Mouse (Mus musculus) hindlimb bud, embryonic 11.5 days (tissue): Measurements from ENCODE around the gene Cacna1d.

Experiments used
- DNase-seq: peaks from one replicate; pipeline ENCODE4 v3.0.0-alpha.2; 2012; ENCODE audit warnings: low read depth, low spot score; ENCODE audit errors: extremely low spot score

The Cacna1d gene

GRCm38 (mm10) chr14:30378306-30378705, 112.9 kb downstream of the Cacna1d start:
- DNase-seq, result no peak

DNA sequence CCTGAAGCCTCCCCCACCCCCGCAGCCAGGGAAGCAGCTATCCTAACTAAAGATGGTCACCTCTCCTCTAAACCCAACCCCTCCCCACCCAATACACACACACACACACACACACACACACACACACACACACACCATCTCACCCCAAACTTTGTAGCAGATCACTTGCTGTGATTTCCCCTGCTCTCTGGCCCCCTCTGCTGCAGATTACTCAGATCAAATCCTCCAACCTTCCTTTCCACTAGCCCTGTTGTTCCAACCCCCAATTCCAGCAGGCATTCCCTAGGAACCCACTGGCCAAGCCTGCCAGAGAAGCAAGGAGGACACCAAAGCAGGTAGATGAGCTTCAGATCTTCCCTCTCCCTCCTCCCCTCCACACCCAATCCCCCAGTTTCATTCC, 118.4 kb downstream of the Cacna1d start:
- no peak for DNase-seq

DNA sequence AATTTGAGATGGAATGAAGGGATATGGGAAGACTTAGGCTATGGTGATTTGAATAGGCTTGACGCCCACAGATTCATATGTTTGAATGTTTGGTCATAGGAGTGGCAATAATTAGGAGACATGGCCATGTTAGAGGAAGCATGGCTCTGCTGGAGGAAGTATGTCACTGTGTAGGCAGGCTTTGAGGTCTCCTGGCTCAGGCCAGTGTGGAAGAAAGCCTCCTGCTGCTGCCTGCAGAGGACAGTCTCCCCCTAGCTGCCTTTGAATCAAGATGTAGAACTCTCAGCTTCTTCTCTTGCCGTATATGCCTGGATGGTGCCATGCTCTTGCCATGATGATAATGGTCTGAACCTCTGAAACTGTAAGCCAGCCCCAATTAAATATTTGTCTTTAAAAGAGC, 120.2 kb downstream of the Cacna1d start:
- DNase-seq, result no peak

GRCm38 (mm10) chr14:30367074-30367473, 124.2 kb downstream of the Cacna1d start:
- no peak for DNase-seq

GRCm38 (mm10) chr14:30365866-30366265, 125.4 kb downstream of the Cacna1d start:
- no peak for DNase-seq

GRCm38 (mm10) chr14:30363487-30364167, 127.6 kb downstream of the Cacna1d start:
- no peak for DNase-seq

DNA sequence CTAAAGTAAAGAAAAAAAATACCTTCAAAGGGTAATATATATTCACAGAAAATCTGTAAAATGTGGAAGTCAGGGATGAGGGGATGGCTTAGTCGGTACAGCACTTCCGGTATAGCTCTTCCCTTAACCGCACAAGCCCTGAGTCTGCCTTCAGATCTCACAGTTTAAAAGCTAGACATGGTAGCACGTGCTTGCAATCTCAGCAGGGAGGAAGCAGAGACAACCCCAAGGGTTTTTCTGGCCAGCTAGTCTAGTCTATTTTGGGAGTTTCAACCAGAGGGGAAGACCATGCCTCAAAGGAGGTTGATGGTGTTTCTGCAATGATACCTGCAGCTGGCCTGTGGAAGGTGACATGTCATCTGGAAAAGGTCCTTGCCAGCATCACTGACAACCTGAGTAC, 128.9 kb downstream of the Cacna1d start:
- no peak for DNase-seq

DNA sequence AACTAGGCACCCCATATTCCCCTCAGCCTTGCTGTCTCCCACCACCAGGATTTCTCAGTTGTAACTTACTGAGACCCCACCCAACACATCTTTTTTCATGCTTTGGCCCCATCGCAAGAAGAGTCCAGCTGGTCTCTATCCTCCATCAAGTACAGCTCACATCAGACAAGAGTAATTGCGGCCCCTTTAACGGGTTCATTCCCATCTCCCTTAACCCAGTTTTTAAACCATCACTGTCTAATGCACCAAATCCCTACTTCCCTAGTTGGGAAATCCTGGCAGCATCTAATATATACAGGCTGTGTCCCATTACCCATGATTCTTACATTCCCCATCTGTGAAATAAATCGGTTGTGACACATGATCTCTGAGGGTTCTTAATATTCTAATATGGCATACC, 130.8 kb downstream of the Cacna1d start:
- no peak for DNase-seq

- DNase-seq, result no peak
Measured at GRCm38 (mm10) chr14:30360004-30360403, 131.3 kb downstream of the Cacna1d start.

DNA sequence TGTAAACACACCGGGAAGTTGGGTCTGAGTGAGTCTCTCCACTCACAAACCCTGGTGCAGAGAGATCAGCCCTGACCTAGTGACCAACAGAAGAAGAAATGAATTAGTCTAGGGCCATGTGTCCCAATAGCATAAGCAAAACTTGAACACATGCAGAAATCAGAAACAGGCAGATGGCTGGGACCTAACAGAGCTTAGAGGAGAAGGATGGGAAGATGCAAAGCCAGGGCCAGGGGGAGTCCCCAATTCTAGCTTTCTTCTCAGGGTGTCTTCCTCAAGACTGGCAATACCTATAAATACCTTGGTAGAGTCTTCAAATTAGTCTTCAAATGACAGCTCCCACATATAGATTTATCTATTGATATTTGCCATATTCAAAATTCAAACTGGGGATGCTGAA, 133.2 kb downstream of the Cacna1d start:
- no peak for DNase-seq

DNA sequence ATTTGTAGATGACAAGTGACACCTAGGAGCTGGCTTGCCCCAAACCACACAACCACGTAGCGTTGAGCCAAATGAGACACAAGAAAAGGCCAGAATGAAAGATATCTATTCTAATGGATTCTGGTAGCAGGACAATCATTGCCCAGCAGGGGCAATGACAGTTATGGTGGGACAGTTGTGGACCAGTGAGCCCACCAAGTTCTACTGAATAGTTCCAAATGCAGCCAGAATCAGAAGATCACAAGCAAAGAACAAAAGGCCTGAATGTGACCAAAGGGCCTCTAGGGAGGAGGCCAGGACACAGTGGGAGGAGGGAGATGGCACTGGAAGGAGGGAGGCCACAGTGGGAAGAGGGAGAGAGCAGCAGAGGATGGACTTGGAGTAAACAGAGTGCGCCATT, 134.8 kb downstream of the Cacna1d start:
- DNase-seq, result no peak

DNA sequence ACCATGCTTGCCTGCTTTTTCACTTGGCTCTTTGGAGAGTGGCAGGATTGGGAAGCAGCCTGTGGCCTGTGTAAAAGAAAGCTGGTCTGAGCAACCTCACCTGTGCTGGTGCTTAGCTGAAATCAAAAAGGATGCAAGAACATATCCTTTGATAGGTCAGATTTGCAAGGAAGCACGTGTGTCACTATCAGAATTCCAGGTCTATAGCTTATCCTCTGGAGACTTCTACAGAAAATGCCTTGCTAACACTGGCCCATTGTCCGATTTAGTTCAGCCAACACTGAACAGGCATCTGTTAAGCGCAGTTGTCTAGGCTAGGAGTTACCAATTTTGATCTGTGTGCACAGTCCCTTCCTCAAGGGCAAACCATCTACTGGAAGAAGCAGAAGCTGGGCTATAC, 136.5 kb downstream of the Cacna1d start:
- DNase-seq, result no peak

- no peak for DNase-seq
Measured at GRCm38 (mm10) chr14:30354127-30354463, 137.2 kb downstream of the Cacna1d start.

GRCm38 (mm10) chr14:30353291-30354126, 137.7 kb downstream of the Cacna1d start:
- DNase-seq, result no peak

DNA sequence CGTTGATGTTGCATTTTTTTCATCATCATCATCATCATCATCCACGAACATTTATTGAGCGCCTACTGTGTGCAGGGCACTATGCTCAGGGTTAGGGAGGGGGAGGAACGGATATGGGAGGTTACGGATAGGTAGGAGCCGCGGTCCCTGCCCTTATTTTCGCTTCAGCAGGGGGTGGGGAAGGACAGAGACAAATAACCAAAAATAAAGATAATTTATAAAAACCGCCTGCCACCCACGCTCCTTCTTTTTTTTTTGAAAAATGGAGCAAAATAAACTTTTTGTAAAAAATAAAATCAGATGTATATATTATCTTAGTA, 138.3 kb downstream of the Cacna1d start:
- no peak for DNase-seq

DNA sequence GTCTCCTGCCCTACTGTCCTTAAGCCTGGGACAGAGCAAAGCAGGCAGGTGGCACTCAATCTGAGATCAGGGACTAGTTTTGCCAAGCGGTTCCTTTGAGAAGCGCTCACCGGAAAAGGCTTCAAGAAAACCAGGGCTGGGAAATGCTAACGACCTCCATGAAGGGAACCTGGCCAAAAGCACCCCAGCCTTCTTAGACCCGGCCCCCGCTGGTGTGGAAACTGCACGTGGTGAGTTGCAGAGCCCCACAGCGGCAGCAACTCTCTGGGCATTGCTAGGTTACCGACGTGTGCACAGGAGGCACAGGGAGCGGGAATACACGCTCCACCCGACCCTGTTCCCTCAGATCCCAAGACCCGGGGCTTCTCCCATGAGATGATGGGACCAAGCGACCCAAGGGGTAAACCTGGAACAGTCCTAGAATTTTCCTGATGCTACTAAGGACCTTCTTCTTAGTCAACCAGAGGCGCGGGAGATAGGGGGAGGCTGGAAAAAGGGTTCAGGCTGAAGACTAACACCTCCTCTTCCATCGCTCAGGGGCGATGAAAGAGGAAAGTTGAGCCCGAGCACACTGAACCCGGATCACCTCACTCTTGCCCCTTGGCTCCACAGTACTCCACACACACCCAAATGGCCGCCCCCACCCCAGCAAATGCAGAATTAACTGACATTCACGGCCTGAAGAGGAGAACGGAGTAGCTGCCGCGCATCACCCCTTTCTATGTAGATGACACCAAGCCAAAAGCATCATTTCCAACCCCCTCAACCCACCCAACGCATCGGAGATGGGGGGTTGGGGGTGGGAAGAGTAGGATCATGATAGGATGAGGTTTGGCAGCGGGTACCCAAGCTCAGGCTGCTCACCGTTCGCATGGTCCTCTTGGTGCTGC, 138.9 kb downstream of the Cacna1d start:
- DNase-seq, result no peak

- DNase-seq, result no peak
Measured at GRCm38 (mm10) chr14:30350285-30350684, 141.0 kb downstream of the Cacna1d start.

DNA sequence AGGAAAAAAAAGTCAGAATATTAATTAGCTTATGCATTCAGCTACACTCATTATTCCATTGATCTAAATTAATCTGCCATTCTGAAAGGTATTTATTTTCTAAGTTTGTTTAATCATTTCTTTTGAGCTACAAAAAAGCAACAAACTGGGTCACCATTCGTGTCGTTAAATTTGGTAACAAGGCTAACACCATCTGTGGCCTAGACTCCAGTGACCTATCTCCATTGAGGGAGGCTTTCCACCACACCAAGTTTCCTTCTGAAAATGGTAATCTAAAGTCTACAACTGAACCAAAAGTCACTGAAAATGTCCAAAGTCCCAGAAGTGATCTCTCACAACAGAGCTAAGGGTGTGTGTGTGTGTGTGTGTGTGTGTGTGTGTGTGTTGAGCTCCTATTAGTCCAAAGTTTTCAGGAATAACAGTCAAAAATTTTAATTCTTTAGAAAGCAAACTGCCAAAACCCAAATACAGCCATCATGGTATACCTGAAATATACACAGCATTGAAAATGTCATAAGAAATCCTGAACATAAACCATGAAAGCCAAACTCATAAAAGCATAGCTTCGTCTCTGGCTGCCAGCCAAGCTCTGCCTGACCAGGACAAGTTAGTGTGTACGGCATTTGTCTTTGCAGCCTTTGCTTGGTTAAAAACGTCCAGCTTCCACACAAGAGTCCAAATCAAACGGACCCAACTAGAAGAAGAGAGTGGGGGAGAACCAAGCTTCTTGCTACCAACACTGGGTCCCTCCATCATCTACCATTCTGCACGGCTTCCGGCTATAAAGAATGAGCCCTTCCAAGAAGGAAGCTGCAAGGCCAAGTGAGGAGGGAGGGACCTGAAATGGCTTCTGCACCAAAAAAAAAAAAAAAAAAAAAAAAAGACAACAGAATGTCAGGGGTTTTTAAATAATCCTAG, 146.0 kb downstream of the Cacna1d start:
- DNase-seq, result no peak

- no peak for DNase-seq
Measured at GRCm38 (mm10) chr14:30343740-30344139, 147.5 kb downstream of the Cacna1d start.

- DNase-seq, result no peak
Measured at GRCm38 (mm10) chr14:30341825-30342590, 149.2 kb downstream of the Cacna1d start.
